Mouse (Mus musculus) forebrain, embryonic 13.5 days (tissue): Measurements from ENCODE around the gene Rassf10. TPM values are rescaled to one million over a fixed set of nuclear protein-coding genes. Genes with fewer than 3 reads are reported as not detected.

Experiments
- ATAC-seq: fragments of 200-750 bp; cut with Nextera tagmentation; 2 replicates; pipeline ENCODE4 v1.8.0; 2017
- H3K27ac ChIP-seq: fragments of 300-500 bp; sonication (generic); 2 replicates; pipeline ENCODE4 v1.5.1; 2015; ENCODE audit warnings: inconsistent platforms, mild to moderate bottlenecking, moderate library complexity
- H3K27me3 ChIP-seq: fragments of 300-500 bp; sonication (generic); 2 replicates; pipeline ENCODE4 v1.6.1; 2015; ENCODE audit warnings: mild to moderate bottlenecking, inconsistent platforms
- H3K36me3 ChIP-seq: fragments of 300-500 bp; sonication (generic); 2 replicates; pipeline ENCODE4 v1.6.1; 2015; ENCODE audit warnings: mild to moderate bottlenecking, inconsistent platforms; ENCODE audit not compliant: poor library complexity, severe bottlenecking
- H3K4me1 ChIP-seq: fragments of 300-500 bp; sonication (generic); 2 replicates; pipeline ENCODE4 v1.6.1; 2015; ENCODE audit warnings: inconsistent platforms
- H3K4me2 ChIP-seq: fragments of 300-500 bp; sonication (generic); 2 replicates; pipeline ENCODE4 v1.6.1; 2015; ENCODE audit warnings: inconsistent platforms, mild to moderate bottlenecking, moderate library complexity
- H3K4me3 ChIP-seq: fragments of 300-500 bp; sonication (generic); 2 replicates; pipeline ENCODE4 v1.5.1; 2015; ENCODE audit warnings: mild to moderate bottlenecking, inconsistent platforms
- H3K9ac ChIP-seq: fragments of 300-500 bp; sonication (generic); 2 replicates; pipeline ENCODE4 v1.6.1; 2015; ENCODE audit warnings: mild to moderate bottlenecking, inconsistent platforms
- H3K9me3 ChIP-seq: fragments of 300-500 bp; sonication (generic); replicated peaks from 2 replicates; pipeline ENCODE4 v1.6.1; 2016; ENCODE audit warnings: inconsistent platforms
- WGBS: fragments of 180-500 bp; shearing (Covaris S2); methylation state at CpG from one replicate; pipeline ENCODE4 v1.1.7; 2015; 5-methylcytosine and 5-hydroxymethylcytosine counted together
- polyA plus RNA-seq: library from polyadenylated mRNA; unstranded; fragments of >200 nt; fragmentation: Nextera tagmentation; extraction: Ambion mirVana; gene quantifications from 2 replicates; pipeline ENCODE4 v1.2.1, GENCODE M21; 2015

Rassf10 gene
- polyA plus RNA-seq, 1 experiment from 2014 or later = 0.94 TPM

DNA sequence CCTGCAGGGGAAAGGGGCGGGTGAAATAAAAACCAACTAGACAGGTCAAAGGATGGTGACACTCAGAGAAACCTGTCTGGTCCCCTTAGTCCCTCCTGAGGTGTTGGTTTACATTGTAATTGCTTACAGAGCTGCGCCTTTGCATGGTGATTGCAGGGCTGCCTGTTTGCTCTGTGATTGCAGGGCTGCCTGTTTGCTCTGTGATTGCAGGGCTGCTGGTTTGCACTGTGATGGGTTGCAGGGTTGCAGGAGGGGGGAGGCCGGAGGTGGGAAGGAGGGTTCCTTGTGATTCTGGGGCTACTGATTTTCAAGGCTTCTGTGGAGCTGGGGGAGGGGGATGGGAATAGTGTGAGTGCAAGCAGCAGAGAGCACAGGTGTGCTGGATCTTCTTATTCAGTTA is 13.0 kb downstream of the Rassf10 start:
- H3K36me3 ChIP-seq = no peaks in the 10 kb centered on the region
- no peaks in the 10 kb centered on the region for H3K27me3 ChIP-seq
- H3K4me3 ChIP-seq = no peak overlapping the region
- ATAC-seq = no peak
- H3K9ac ChIP-seq = no peak overlapping the region
- H3K9me3 ChIP-seq = peaks cover 12% of the 10 kb centered on the region; the same call in 1 of the 2 replicates
- WGBS = 53% methylated on average over 3 of the region's 3 CpGs
- H3K4me2 ChIP-seq = no peak overlapping the region
- H3K27ac ChIP-seq = no peak overlapping the region
- H3K4me1 ChIP-seq = no peaks in the 10 kb centered on the region

DNA sequence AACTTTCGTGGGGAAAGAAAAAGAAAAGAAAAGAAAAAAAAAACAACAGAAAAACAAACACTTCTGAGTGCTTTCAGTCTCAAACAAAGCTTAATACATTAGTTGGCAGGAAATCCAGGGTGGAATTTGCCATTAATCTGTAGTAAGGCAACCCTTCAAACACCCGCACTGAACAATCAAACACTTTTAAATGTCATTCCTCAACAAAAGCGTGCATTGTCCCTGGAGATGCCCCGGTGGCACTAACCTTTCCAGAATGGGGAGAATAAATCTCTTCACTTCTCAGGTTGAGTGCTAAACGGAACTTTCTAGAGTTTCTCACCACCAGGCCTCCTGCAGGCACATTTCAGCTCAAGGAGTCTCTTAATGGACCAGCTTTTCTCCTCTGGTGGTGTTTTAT is 29.6 kb downstream of the Rassf10 start:
- H3K4me2 ChIP-seq = no peak overlapping the region
- 34% methylated on average over 5 of the region's 5 CpGs for WGBS
- ATAC-seq = no peak

DNA sequence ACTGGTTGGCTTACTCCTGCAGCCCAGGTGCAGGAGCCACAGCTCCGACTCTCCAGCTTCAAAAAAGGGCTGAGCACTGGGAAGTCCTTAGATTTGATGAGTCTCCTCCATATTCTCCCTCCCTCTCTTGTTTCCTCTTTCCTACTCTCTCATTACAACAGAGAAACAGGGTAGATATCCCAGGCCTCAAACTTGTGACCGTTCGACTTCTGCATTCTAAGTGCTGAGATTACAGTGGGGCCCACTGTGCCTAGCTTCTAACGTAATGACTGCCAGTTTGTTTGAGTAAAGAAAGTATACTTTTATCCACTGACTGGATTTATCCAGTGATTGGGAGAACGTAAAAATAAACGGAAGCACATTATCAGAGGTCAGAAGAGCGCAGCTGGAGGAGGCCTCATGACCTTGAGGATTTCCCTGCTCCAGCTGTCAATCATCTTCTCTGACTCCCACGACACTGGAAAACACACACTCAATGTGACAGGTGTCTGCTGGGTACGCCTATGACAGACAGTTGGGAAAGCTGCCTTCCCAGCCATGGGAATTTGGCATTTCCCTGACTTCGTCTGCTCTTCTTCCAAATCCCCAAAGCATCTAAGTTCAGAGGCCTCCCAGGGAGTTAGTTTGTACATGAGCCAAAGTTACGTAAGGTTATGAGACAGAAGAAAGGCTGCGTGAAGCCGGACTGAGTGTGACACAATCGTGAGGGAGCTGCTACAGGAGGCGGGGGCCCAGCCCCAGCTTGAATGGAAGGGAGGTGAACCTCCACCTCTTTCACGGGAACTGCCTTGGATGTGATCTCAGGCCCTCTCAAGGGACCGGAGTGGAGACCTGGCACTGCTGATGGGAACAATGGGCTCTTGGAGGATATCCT is 31.2 kb downstream of the Rassf10 start:
- H3K9ac ChIP-seq = no peak overlapping the region
- no peaks in the 10 kb centered on the region for H3K36me3 ChIP-seq
- WGBS = 67% methylated on average over 17 of the region's 17 CpGs
- H3K9me3 ChIP-seq = 0 out of 2 replicates have a peak, but pooled peaks cover 2% of the 10 kb centered on the region
- H3K27me3 ChIP-seq = no peaks in the 10 kb centered on the region
- H3K27ac ChIP-seq = no peak overlapping the region
- no peak overlapping the region for H3K4me3 ChIP-seq
- peaks cover 7% of the 10 kb centered on the region; the same call in 1 of the 2 replicates for H3K4me1 ChIP-seq
- no peak for ATAC-seq
- H3K4me2 ChIP-seq = no peak overlapping the region

More for the DNA sequence above, 29.6 kb downstream of the Rassf10 start:
- Histone ChIP-seq H3K27ac (no peak overlapping the region), H3K4me3 (no peak overlapping the region), H3K27me3 (no peaks in the 10 kb centered on the region), H3K9ac (no peak overlapping the region), H3K4me1 (peaks cover 7% of the 10 kb centered on the region; the same call in 1 of the 2 replicates), H3K9me3 (no peaks in the 10 kb centered on the region), H3K36me3 (no peaks in the 10 kb centered on the region)

DNA sequence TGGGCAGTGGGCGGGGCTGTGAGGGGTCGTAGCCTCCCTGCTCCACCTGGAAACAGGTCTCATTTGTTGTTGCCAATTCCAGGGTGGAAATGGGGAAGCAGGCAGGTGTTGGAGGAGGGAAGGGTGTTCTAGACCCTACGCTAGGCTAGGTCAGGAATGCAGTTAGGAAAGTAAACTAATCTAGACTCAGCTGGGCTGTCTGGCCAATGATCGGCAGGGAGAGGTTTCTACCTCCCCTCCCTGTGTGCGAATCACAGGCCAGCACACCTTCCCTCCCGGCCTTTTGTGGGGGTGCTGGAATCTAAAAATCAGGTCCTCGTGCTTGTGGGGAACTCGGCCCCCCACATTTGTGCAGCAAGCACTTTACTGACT is 31.8 kb downstream of the Rassf10 start:
- ATAC-seq = no peak
- Histone ChIP-seq H3K9ac (no peak overlapping the region), H3K27ac (no peak overlapping the region), H3K4me1 (peaks cover 7% of the 10 kb centered on the region; the same call in 1 of the 2 replicates), H3K4me3 (no peak overlapping the region), H3K4me2 (no peak overlapping the region), H3K36me3 (no peaks in the 10 kb centered on the region), H3K27me3 (no peaks in the 10 kb centered on the region), H3K9me3 (0 out of 2 replicates have a peak, but pooled peaks cover 6% of the 10 kb centered on the region)
- WGBS = 69% methylated on average over 8 of the region's 8 CpGs

DNA sequence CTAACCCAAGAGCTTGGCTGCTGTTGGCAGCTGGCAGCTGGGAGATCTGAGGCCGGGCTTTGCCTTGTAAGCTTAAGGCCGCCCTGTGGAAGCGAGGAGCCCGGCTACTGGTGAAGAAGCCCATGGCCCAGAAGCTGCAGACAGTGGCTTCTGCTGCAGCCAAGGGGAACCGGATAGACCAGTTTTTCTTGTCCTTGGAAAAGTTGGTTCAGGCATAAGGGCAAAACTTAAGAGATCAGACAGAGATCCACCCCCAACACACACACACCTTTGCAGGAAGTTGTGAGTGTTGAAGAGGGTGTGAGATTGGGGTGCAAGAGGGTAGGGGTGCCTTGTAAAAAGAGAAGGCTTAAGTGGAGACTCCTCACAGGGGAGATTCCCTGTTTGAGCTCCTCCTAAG is 39.2 kb downstream of the Rassf10 start:
- WGBS = 90% methylated on average over 5 of the region's 5 CpGs
- H3K4me1 ChIP-seq = no peaks in the 10 kb centered on the region
- no peak overlapping the region for H3K27ac ChIP-seq
- H3K36me3 ChIP-seq = no peaks in the 10 kb centered on the region
- H3K9ac ChIP-seq = no peak overlapping the region
- no peak for ATAC-seq
- 0 out of 2 replicates have a peak, but pooled peaks cover 6% of the 10 kb centered on the region for H3K9me3 ChIP-seq
- no peaks in the 10 kb centered on the region for H3K27me3 ChIP-seq
- no peak overlapping the region for H3K4me3 ChIP-seq
- H3K4me2 ChIP-seq = no peak overlapping the region

DNA sequence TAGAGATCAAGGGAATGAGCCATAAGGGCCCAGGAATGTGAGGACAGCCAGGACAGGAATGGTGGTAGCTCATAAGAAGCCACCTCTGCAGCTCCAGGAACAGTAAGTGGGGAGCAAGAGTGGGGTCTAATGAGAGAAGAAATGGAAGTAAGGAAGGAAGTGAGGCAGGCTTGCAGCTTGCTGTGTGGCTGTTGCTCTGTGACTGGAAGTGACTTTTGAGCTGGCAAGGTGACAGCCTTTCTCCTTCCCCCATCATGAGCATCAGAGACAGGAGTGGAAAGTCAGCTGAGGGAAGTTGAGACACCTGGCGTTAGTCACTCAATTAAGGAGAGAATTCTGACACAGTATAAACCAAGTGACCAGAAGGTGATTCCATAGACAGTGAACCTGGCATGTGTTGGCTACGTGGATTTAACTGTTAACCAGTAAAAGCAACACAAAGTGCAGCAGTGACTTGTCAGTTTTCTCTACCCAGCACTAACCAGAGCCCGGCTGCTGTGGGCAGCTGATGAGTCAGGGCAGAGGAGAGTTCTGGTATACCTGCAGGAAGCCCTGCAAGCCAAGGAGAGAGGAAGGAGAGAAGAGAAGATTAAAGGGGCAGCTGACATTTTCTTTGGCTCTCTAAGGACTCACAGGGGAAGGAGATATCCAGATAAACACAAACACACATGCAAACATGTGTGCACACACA is 49.9 kb downstream of the Rassf10 start:
- Histone ChIP-seq H3K27me3 (no peaks in the 10 kb centered on the region), H3K9me3 (no peaks in the 10 kb centered on the region), H3K27ac (no peak overlapping the region), H3K4me1 (no peaks in the 10 kb centered on the region), H3K36me3 (no peaks in the 10 kb centered on the region), H3K9ac (no peak overlapping the region), H3K4me2 (no peak overlapping the region), H3K4me3 (no peak overlapping the region)
- WGBS = 87% methylated on average over 3 of the region's 3 CpGs
- no peak for ATAC-seq

DNA sequence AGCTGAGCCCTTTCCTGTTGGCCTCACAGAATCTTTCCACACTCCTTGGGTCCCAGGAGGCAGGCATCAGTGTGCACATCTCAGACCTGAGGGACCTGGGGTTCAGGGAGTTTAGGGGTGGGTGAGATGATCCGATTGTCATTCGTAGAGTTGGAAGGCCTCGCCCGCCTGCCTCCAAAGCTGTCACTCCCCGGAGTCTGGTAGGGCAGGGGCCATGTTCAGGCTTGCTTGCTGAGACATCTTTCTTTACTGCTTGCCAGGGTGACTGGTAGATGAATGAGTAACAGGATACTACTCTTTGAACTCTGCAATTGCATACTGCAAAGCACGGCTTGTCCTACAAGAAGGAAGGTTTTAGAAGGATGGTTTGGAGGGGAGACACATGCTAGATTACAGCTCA is 52.0 kb downstream of the Rassf10 start:
- WGBS = 91% methylated on average over 6 of the region's 6 CpGs
- H3K9me3 ChIP-seq = no peaks in the 10 kb centered on the region
- no peak overlapping the region for H3K4me2 ChIP-seq
- no peaks in the 10 kb centered on the region for H3K36me3 ChIP-seq
- H3K9ac ChIP-seq = no peak overlapping the region
- no peak overlapping the region for H3K27ac ChIP-seq
- H3K4me3 ChIP-seq = no peak overlapping the region
- no peak for ATAC-seq
- no peaks in the 10 kb centered on the region for H3K27me3 ChIP-seq
- no peaks in the 10 kb centered on the region for H3K4me1 ChIP-seq
